Mouse (Mus musculus) brain, embryonic 18.5 days (tissue): ENCODE measurements around the gene Pomgnt2.
"Not testable (repeated sequence)": the region's sequence is repeated elsewhere in the genome, so short reads cannot be mapped to it uniquely, and the experiment has no call there.

Source experiments
- DNase-seq: peaks from one replicate; pipeline ENCODE4 v3.0.0-alpha.2; 2012; ENCODE audit warnings: low read depth, low spot score

Gene Pomgnt2

DNA sequence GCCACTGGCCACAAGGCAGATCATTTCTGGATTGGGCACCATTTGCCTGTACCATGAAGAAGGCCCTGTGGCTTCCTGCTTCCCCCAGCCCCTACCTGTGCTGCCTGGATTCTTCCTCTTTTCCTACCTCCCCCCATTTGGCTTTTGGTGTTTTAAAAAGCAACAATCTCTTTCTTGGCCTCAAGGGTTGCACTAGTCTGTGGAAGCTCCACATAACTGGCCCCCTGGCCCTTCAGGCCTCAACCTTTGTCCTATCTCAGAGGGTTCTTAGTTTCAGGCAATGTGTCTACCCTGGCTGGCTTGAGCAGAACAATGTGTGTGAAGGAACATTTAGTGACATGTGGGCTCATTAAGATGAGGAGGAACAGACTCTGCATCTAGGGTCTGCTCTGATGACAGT lies at the start of gene Pomgnt2:
Gene Pomgnt2, minus strand, starts transcription at position 101 of the 400 bp plus-strand sequence.
- DNase-seq: no peak

- no peak for DNase-seq
Observed at GRCm38 (mm10) chr9:122039848-122040247, 42.9 kb upstream of the Pomgnt2 start.

GRCm38 (mm10) chr9:122038631-122039030 lies 41.7 kb upstream of the Pomgnt2 start:
- DNase-seq: no peak

DNA sequence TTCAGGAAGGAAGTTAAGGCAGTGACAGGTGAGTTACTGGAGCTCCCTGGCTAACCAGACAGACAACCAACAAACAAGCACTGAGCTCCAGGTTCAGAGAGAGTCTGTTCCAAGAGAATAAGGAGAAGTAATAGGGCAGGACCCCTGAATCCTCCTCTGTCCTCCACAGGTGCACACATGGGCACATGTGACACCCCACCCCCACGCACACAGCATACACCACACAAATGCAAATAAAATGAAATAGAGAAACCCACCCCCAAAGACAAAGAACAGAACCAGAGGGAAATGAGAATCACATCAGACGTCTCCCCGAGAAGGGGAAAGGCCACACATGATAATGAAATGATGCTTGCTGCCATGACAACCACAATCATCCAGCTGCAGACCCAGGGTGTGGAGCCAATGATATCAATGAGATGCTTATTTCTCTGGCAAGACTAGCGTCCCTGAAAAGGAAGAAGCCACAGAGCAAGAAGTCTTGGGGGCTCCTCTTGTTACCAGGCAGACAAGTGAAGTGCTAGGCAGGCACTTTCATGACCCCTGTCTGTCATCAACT lies 39.7 kb upstream of the Pomgnt2 start:
- DNase-seq: no peak

DNA sequence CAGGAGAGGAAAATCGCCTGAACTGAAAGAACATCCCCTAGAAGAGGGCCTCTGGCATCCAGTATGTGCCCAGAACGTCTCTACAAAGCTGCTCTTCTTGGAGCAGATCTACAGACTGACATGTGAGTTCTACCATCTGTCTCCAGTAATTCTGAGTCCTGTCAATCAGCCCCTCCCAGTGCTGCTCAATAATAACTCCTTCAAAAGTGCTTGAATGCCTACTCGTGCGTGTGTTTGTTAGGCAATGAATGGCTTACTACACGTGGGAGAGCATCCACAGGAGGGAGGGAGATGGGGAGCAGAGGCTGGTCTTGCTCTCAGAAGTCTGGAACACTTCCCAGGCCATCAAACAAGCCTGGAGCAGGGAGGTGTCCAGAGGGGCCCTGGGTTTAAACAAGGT lies 38.9 kb upstream of the Pomgnt2 start:
- DNase-seq: no peak

DNA sequence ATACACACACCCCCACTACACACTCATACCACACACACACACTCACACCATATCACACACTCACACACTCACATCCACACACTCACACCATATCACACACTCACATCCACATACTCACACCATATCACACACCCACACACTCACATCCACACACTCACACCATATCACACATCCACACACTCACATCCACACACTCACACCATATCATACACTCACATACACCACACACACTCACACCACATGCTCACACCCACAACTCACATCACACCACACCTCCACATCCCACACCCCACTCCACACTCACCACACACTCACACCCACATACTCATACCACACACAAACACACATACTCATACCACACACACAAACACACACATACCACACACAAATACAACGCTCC lies 38.0 kb upstream of the Pomgnt2 start:
- DNase-seq: no peak

GRCm38 (mm10) chr9:122032071-122032470 lies 35.2 kb upstream of the Pomgnt2 start:
- DNase-seq: no peak

DNA sequence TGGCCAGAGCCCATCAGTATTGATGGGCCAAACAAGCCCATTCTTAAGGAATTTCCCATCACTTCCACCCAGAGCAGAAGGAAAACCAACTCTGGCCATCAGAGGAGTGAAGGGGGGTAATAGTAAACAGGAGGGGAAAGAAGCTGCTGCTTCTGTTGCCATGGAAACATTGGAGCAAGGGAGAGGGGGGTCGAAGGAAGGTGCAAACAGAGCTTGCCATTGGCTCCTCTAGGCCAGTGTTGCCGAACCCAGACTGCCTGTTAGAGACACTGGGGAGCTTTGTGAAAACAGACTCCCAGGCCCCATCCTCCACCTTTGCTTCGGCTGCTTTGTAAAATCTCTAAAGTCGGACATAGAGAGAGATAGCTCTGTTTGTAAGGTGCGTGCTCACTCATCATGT lies 33.8 kb upstream of the Pomgnt2 start:
- DNase-seq: no peak

DNA sequence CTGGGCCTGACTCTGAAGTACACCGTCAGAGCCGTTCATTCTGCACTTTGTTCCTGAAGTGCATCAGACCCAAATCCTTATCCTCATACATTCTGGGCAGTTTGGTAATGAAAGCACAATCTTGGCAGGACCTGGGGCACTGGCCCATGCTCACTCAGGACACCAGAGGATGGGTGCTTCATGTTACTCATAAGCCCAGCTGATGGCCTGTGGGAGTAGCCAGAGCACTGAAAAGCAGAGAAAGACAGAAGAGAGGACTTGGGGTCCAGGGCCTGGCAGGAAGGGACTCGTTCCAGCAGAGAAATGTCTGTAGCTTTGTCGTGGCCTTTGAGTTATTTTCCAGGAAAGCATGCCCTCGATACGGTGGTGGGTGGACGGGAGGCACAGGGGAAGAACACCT lies 32.9 kb upstream of the Pomgnt2 start:
- DNase-seq: no peak

- no peak for DNase-seq
Observed at GRCm38 (mm10) chr9:122027914-122028745, 31.2 kb upstream of the Pomgnt2 start.

- no peak for DNase-seq
Observed at GRCm38 (mm10) chr9:122027081-122027913, 30.4 kb upstream of the Pomgnt2 start.

DNA sequence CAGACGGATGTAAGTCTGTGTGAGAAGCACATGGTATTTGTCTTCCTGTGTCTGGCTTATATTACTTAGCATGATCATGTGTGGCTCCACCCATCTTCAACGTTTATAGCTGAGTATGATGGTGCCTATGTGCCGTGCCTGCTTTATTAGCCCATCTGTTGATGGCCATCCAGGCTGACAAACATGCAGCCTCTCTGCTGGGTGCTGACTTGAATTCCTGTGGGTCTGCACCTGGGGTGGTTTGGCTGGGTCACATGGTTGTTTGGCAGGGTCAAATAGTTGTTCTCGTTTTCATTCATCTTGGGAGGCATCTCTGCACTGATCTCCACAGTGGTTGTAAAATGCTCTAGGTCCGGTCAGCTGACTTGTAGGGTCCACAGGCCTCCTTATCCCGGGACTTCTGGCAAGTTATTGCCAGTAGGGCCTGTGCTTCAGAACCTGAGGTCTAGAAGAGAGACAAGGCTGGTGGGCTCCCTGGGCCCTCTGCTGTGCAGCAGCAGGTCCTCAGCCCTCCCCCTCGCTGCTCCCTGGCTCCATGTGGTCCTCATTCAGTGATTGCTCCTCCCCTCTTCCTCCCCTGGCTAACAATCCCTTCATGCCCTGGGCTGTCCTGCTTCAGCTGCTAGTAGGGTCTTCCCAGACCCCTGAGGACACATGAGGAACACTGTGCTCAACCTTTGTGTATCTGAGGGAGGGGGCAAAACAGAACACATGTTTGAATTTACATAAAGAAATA lies 29.1 kb upstream of the Pomgnt2 start:
- no peak for DNase-seq

GRCm38 (mm10) chr9:122024419-122024818 lies 27.5 kb upstream of the Pomgnt2 start:
- DNase-seq: no peak

DNA sequence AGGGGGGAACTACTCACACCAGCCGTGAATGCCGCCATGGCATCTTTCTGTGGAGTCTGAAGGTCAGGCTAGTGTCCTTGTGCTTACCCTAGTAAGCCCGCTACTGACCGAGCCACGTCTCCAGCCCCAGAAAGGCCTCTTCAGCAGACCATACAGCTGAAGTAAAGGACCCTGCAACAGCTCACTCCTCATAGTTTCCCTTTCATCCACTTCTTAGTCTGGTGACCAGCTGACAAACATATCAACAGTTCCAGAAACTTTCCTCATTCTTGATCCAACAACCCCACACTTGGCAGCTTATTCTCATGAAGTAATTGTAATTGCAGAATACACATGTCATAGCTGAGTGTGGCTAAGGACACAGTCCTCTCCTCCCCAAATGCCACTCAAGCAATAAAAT lies 27.0 kb upstream of the Pomgnt2 start:
- DNase-seq: no peak

DNA sequence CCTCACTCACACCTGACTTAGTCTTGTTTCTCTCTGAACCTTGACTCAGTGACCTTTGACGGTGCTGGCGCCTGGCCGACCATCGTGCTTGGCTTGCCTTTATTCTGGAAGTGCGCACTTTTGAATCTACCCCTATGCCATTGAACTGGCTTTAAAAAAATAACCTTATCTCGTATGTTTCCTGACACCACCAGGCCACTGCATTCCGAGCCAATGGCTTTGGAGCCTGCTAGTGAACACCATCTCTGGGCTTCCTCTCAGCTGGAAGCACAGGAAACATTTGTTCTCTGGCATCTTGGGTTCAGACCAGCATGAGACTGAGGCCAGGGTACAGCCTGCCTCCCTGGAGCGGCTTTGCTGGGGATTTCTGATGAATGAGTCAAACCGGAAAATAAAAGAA lies 25.9 kb upstream of the Pomgnt2 start:
- DNase-seq: no peak

- DNase-seq: no peak
Observed at GRCm38 (mm10) chr9:122021581-122021980, 24.7 kb upstream of the Pomgnt2 start.

- not testable (repeated sequence) for DNase-seq
Observed at GRCm38 (mm10) chr9:122021171-122021570, 24.3 kb upstream of the Pomgnt2 start.

DNA sequence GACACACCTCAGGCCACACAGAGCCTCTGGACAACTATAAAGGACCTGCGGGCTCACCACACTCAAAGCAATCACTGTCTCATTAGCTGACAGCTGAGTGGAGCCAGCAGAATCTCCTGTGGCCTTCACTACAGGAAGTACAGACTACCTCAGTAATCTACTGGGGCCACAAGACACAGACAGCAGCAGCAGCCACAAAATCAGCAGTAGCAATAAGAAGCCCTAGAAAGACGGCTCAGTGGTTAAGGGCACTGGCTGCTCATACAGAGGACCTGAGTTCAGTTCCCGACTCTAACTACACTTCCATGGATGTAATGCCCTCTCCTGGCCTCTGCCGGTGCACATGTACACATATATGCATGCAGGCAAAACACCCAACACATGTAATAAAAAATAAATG lies 23.4 kb upstream of the Pomgnt2 start:
- no peak for DNase-seq

- peak; percentile 73 for DNase-seq
Observed at GRCm38 (mm10) chr9:122018782-122019395, 22.0 kb upstream of the Pomgnt2 start.

GRCm38 (mm10) chr9:122018079-122018478 lies 21.2 kb upstream of the Pomgnt2 start:
- no peak for DNase-seq

DNA sequence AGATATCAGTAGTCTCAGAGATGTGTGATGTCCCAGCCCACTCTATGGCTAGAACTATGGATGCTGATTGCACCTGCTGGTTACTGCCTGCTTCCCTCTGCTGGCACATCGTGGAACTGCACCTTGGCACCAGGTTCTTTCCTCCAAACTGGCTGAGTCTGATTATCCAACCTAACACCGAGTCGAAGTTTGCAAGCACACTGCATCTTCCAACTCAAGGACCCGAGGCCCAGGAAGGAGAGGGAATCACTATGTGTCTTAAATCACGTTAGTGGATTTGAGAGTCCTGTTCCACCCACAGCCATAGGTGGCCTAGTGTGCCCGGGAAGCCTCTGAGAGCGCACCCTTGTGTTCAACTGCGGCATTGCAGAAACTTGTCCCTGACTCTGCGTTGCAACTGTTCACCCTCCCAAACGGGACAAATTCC lies 17.3 kb upstream of the Pomgnt2 start:
- no peak for DNase-seq
